Mouse (Mus musculus) central nervous system, embryonic 14 days (tissue): Measurements from ENCODE around the gene Ttbk2. TPM values are rescaled to one million over a fixed set of nuclear protein-coding genes. Genes with fewer than 3 reads are reported as not detected.

ENCODE experiments used
- polyA plus RNA-seq: library from polyadenylated mRNA; depleted of rRNA; stranded (reverse); fragments of >200 nt; gene quantifications from 2 replicates; pipeline ENCODE4 v1.2.3, GENCODE M21; 2012; rRNA removed

Gene Ttbk2
- 15.1 and 17.1 TPM in 2 replicates for polyA plus RNA-seq

GRCm38 (mm10) chr2:120850424-120851082, at the start of gene Ttbk2:
Gene Ttbk2, minus strand, starts transcription at chr2:120850604.

DNA sequence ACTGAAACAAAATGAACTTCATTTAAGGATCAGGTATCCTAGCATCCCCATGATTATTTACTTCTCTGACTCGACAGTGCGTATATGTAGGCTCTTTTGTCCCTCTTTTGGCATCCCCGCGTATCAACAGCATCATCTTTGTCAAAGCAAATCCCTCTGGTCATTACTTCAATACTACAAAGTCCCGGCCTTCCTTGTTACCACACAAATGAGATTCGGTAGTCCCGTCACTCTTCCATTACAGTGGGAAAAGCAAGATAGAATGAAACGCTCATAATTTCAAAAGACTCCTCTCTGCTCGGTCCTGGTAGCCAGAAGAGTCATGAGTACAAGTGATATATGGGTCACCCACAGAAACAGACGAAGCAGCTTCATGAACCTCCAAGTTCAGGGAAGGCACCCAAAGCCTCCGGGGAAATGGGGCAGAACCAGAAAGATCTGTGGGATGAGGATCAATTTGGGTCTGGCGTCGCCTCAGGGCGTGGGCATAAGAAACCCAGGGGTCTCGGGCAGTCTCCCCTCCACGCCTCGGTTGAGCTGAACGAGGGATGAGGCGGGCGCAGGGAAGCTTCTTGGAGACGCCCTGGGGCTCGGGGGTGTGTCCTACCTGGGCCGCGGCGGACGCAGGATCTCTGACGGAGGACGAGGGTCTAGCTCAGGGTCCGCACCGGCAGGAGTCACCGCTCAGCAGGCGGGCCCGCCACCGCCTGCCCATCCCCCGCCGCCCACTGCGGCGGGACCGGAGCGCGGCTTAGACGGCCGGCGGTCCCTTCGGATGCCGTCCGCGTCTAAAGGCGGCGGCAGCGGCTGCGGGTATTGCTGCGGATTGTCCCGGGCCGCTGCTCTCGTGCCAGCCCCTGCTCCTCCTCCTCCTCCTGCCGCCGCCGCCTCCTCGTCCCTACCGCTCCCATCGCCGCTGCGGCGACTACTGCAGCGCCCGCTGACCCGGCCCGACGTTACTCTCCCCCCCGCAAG, 668 bp downstream of the Ttbk2 start, which contains the start of gene Cdan1:
TSS of gene Cdan1 (minus strand) at position 680 of the 975 bp plus-strand sequence.

Other genes with a start within 250 kb of the Ttbk2 start
- 16.7 TPM in 2 replicates for gene Haus2, start 241.2 kb downstream of the Ttbk2 start, polyA plus RNA-seq
- 21.4 and 26.4 TPM in 2 replicates for gene Lrrc57, start 241.1 kb downstream of the Ttbk2 start, polyA plus RNA-seq
- 13.9 and 16.5 TPM in 2 replicates for gene Stard9, start 221.5 kb downstream of the Ttbk2 start, polyA plus RNA-seq
- gene Cdan1, start 476 bp downstream of the Ttbk2 start, polyA plus RNA-seq = 30.4 and 33.1 TPM in 2 replicates
- 23.3 TPM in 2 replicates for gene Ubr1, start 120.1 kb upstream of the Ttbk2 start, polyA plus RNA-seq
- gene Tmem62, start 126.4 kb upstream of the Ttbk2 start, polyA plus RNA-seq = 11.6 and 12.5 TPM in 2 replicates
- 62.9 and 64.2 TPM in 2 replicates for gene Ccndbp1, start 157.8 kb upstream of the Ttbk2 start, polyA plus RNA-seq
- 0.28 and 0.61 TPM in 2 replicates for gene Epb42, start 186.5 kb upstream of the Ttbk2 start, polyA plus RNA-seq
- 0.06 TPM in 1 of 2 replicates, not detected in the other for gene Tgm5, start 235.2 kb upstream of the Ttbk2 start, polyA plus RNA-seq